Mouse (Mus musculus): ENCODE data around the gene Suv39h1. TPM values are rescaled to one million over a fixed set of nuclear protein-coding genes. Genes with fewer than 3 reads are reported as not detected.
"Not testable (repeated sequence)": the region's sequence is repeated elsewhere in the genome, so short reads cannot be mapped to it uniquely, and the experiment has no call there.

Suv39h1 gene
- polyA plus RNA-seq, 1 experiment from 2014 or later, result 40.2 TPM

DNA sequence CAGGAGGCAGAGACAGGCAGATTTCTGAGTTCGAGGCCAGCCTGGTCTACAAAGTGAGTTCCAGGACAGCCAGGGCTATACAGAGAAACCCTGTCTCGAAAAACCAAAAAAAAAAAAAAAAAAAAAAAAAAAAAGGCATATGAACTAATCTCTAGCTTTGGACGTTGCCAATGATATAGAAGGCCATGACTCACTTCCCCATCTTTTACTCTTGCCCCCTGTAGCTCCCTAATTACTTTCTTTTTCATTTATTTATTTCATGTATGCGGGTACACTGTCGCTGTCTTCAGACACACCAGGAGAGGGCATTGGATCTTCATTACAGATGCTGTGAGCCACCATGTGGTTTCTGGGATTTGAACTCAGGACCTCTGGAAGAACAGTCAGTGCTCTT is 16.4 kb upstream of the Suv39h1 start:
- not testable (repeated sequence) for H3K27me3 ChIP-seq; H3K36me3 ChIP-seq; H3K4me3 ChIP-seq (replicated peaks); DNase-seq; ATAC-seq (ENCODE audit: low read depth); H3K9ac ChIP-seq; H3K9me3 ChIP-seq (replicated peaks)
- peaks cover 12% of the 10 kb centered on the region for H3K4me1 ChIP-seq (replicated peaks)
- H3K4me2 ChIP-seq, result peak overlapping the region; percentile 55; the same call in 1 of the 2 replicates
- 58% methylated on average over 4 of the region's 5 CpGs for WGBS (ENCODE audit: insufficient replicate concordance)
- H3K27ac ChIP-seq, result peak overlapping the region; percentile 66; the same call in 1 of the 2 replicates

DNA sequence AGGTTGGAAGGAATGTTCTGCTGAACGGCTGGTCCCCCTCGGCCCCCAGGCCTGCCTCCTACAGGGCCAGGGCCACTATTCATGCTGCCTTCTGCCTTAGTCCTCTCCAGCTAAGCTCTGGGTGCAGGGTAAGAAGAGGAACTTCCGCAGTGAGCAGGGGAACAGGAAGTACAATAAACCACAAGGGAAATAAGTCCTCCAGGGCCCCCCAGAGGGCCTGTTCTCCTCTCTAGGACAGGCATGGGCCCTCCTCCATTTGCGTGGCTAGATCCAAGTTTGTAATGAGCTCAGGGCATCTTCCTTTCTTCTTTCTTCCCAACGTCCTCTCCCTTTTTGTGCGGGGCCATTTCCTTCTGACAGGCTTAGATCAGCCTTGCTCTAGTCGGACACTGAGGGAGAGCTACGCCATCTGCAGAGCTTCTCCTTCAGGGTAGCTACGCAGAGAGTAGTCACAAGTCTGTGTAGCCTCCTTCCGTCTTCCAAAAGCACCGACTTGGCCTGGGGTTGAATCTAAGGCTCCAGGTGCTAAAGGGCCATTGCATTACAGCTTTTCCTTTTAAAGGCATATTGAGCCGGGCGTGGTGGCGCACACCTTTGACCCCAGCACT is 15.9 kb upstream of the Suv39h1 start, which contains the start of gene Was:
Gene Was, minus strand, starts transcription at position 153 of the 608 bp plus-strand sequence.
- Histone ChIP-seq H3K4me3 (replicated peaks) (peak within 1 kb of the TSS; percentile 47), H3K4me2 (peak within 1 kb of the TSS; percentile 55), H3K4me1 (replicated peaks) (peaks cover 9% of the 10 kb centered on the region), H3K9me3 (replicated peaks) (no peaks in the 10 kb centered on the region), H3K9ac (peak within 1 kb of the TSS; percentile 59), H3K27ac (peak within 1 kb of the TSS; percentile 66), H3K36me3 (no peaks in the 10 kb centered on the region), H3K27me3 (no peaks in the 10 kb centered on the region)
- peak; percentile 5 for DNase-seq
- WGBS (ENCODE audit: insufficient replicate concordance), result 39% methylated on average over 14 of the region's 14 CpGs
- ATAC-seq (ENCODE audit: low read depth), result peak; percentile 77

DNA sequence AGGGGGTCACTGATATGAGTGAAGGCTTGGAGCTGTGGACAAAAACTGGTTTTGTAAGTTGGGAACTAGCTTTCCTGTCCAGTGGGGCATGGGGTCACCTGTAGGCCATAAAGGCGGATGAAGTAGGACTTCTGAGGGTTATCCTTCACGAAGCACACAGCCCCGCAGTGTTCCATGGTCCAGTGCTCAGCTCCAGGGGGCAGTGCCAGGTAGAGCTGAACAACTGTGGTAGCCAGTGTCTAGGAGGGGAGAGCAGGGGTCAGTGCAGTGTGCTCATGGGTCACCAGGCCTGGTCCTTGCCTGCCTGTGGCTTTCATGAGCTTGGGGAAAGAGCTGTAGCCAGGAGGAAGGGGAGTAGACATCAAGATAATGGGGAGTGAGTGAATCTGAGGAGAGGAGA is 15.2 kb upstream of the Suv39h1 start:
- Histone ChIP-seq H3K36me3 (no peaks in the 10 kb centered on the region), H3K4me2 (peak overlapping the region; percentile 55), H3K9ac (peak overlapping the region; percentile 59), H3K27me3 (no peaks in the 10 kb centered on the region), H3K4me1 (replicated peaks) (peaks cover 7% of the 10 kb centered on the region; the same call in 1 of the 2 replicates), H3K9me3 (replicated peaks) (no peaks in the 10 kb centered on the region), H3K4me3 (replicated peaks) (peak overlapping the region; percentile 47), H3K27ac (peak overlapping the region; percentile 66; the same call in 1 of the 2 replicates)
- DNase-seq (no peak), ATAC-seq (ENCODE audit: low read depth) (0 out of 2 replicates have a peak, but pooled peaks have one; percentile 31)
- WGBS (ENCODE audit: insufficient replicate concordance), result 39% methylated on average over 3 of the region's 3 CpGs

DNA sequence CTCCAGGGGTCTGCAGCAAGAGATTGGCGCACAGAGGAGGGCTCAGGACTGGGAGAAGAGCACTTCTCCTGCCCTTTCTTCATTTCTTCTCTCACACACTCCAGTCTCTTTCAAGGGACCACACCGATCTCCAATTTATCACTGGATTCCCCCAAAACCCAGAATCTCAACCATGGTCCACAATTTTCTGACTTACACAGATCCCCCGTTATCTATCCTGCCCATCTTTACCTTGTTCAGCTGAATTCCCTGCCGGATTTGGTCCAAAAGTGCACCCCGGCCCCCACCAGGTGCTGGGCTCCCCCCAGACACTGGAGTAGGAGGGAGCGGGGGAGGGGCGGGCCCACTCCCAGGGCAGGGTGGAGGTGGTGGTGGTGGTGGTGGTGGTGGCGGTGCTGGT is 11.1 kb upstream of the Suv39h1 start:
- no peak overlapping the region for H3K27ac ChIP-seq
- H3K4me1 ChIP-seq (replicated peaks), result peaks cover 6% of the 10 kb centered on the region; the same call in 1 of the 2 replicates
- no peaks in the 10 kb centered on the region for H3K36me3 ChIP-seq
- H3K9me3 ChIP-seq (replicated peaks), result no peaks in the 10 kb centered on the region
- no peak overlapping the region for H3K9ac ChIP-seq
- H3K4me2 ChIP-seq, result no peak overlapping the region
- 74% methylated on average over 8 of the region's 8 CpGs for WGBS (ENCODE audit: insufficient replicate concordance)
- H3K4me3 ChIP-seq (replicated peaks), result no peak overlapping the region
- DNase-seq (no peak), ATAC-seq (ENCODE audit: low read depth) (no peak)
- H3K27me3 ChIP-seq, result no peaks in the 10 kb centered on the region

DNA sequence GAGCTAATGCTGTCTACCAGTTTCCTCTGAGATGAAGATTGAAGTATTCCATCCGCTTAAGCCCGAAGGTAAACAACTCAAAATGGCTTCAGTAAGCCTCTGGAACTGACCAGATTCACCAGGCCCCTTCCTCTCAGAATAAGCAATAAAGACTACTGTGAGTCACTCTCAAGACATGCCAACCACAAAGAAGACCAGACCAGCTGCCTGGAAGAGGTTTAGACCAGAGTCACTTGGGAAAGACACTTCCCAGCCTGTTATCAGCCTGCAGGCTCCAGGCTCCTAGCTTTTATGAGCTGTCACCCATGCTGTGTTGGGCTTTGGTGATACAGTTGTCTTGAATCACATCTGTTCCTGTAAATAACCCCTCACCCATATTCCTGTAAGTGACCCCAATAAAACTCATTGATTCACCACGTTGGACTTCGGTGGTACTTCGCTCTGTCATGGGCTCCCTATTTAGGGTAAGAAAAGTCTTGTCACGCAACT is 10.3 kb upstream of the Suv39h1 start:
- Histone ChIP-seq H3K4me1 (replicated peaks) (peaks cover 3% of the 10 kb centered on the region; the same call in 1 of the 2 replicates), H3K4me3 (replicated peaks) (no peak overlapping the region), H3K27me3 (no peaks in the 10 kb centered on the region), H3K4me2 (no peak overlapping the region), H3K36me3 (no peaks in the 10 kb centered on the region), H3K9me3 (replicated peaks) (no peaks in the 10 kb centered on the region), H3K9ac (no peak overlapping the region), H3K27ac (no peak overlapping the region)
- WGBS (ENCODE audit: insufficient replicate concordance), result 79% methylated on average over 6 of the region's 6 CpGs
- ATAC-seq (ENCODE audit: low read depth), result no peak
- DNase-seq, result no peak

DNA sequence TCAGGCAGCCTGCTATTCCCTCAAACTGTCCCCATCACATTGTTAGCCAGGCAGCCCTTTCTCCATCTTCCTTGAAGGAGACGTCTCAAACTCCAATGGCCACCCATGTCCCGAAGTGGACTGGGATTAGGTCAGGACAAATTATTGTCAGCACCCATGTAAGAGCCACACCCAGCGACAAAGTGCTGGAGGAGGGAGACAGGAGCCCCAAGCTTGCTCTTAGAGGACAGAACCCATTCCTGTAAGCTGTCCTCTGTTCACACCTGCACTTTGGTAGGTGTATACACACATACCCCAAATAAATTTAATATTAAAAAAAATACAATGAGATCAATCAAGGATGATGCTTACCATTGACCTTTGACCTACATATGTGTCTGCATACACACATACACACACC is 544 bp upstream of the Suv39h1 start:
- Histone ChIP-seq H3K4me2 (peak overlapping the region; percentile 74), H3K9ac (peak overlapping the region; percentile 70), H3K4me3 (replicated peaks) (peak overlapping the region; percentile 56), H3K4me1 (replicated peaks) (peaks cover 24% of the 10 kb centered on the region), H3K36me3 (peaks cover 25% of the 10 kb centered on the region), H3K27ac (peak overlapping the region; percentile 90), H3K27me3 (no peaks in the 10 kb centered on the region), H3K9me3 (replicated peaks) (no peaks in the 10 kb centered on the region)
- WGBS (ENCODE audit: insufficient replicate concordance), result 33% methylated on average over 3 of the region's 3 CpGs
- ATAC-seq (ENCODE audit: low read depth), result no peak
- DNase-seq, result no peak

DNA sequence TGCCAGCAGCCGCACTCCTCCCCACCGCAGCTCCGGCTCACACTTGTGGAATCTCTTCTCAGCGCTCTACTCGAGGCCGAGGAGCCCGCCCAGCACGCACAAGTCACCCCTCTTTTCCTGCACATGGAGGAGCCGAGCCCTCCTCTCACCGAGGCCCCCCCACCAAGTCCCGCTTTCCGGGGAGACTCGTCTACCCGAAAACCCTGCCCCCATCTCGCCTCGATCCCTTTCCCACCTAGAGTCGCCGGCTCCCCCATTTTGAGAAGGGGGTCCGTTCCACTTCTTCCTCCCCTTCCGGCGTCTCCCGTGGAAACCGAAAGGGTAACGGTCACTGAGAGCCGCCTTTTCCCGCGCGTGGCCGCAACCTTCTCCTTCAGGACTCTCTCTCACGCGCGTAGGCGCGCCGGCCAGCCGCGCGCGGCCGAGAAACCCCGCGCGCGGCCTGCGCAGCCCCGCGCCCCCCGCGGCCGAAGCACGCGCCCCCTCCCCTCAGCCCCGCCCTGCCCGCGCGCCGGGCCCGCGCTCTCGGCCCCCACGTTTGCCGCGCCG is 605 bp downstream of the Suv39h1 start:
- H3K9ac ChIP-seq, result peak overlapping the region; percentile 85
- peak overlapping the region; percentile 84 for H3K27ac ChIP-seq
- H3K36me3 ChIP-seq, result peaks cover 36% of the 10 kb centered on the region
- H3K4me3 ChIP-seq (replicated peaks), result peak overlapping the region; percentile 79
- peak; percentile 52; the same call in 1 of the 2 replicates for ATAC-seq (ENCODE audit: low read depth)
- peak overlapping the region; percentile 65 for H3K4me2 ChIP-seq
- DNase-seq, result peak; percentile 20
- WGBS (ENCODE audit: insufficient replicate concordance), result 11% methylated on average over 39 of the region's 64 CpGs
- peaks cover 24% of the 10 kb centered on the region for H3K4me1 ChIP-seq (replicated peaks)
- no peaks in the 10 kb centered on the region for H3K9me3 ChIP-seq (replicated peaks)
- no peaks in the 10 kb centered on the region for H3K27me3 ChIP-seq

DNA sequence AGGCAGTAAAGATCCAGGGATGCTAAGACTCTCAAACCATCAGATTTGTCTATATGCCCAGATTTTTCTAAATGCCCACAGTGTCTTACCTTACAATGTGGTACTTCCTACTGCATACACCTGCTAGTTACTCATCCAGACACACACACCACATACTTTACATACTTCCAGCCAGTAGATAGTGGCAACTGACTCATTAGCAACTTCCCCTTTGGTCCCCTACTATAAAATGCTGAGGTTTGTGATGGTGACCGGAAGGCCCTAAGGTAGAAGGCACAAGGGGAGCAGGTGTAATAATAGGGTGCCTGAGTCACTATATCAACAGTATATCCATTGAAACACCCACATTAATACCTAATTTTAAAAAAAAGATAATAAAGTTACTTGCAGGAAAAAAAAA is 5.4 kb downstream of the Suv39h1 start:
- Histone ChIP-seq H3K4me1 (replicated peaks) (peaks cover 11% of the 10 kb centered on the region), H3K4me3 (replicated peaks) (no peak overlapping the region), H3K27me3 (no peaks in the 10 kb centered on the region), H3K36me3 (peaks cover 73% of the 10 kb centered on the region), H3K4me2 (no peak overlapping the region), H3K27ac (no peak overlapping the region), H3K9me3 (replicated peaks) (no peaks in the 10 kb centered on the region), H3K9ac (no peak overlapping the region)
- no peak for DNase-seq
- no peak for ATAC-seq (ENCODE audit: low read depth)
- WGBS (ENCODE audit: insufficient replicate concordance), result 89% methylated on average over 1 of the region's 1 CpGs

DNA sequence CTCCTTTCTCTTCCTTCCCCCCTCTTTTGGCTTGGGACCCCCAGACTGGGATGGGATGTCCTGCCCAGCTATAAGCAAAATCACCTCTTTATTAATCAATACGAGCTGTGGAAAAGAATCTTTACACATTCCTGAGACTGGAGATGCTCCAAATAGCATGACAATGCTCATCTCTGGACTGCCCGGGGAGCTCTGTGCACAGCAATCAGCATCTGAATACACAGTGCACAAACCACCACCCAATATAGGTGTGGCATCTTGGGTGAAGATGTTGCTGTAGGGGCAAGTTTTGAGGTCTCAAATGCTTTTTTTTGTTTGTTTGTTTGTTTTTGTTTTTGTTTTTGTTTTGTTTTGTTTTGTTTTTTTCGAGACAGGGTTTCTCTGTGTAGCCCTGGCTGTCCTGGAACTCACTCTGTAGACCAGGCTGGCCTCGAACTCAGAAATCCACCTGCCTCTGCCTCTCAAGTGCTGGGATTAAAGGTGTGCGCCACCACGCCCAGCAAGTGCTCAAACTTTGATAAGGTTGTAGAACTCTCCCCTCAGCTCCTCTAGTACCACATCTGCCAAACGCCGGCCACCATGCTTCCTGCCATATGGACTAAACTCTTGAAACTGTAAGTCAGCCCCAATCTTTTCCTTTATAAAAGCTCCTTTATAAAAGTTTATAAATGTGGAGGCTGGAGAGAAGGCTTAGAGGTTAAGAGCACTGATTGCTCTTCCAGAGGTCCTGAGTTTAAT is 23.3 kb downstream of the Suv39h1 start:
- DNase-seq; H3K27ac ChIP-seq; H3K36me3 ChIP-seq; H3K9ac ChIP-seq; H3K4me1 ChIP-seq (replicated peaks); H3K4me2 ChIP-seq; H3K4me3 ChIP-seq (replicated peaks); H3K27me3 ChIP-seq; ATAC-seq (ENCODE audit: low read depth); H3K9me3 ChIP-seq (replicated peaks): not testable (repeated sequence)
- 57% methylated on average over 8 of the region's 8 CpGs for WGBS (ENCODE audit: insufficient replicate concordance)

DNA sequence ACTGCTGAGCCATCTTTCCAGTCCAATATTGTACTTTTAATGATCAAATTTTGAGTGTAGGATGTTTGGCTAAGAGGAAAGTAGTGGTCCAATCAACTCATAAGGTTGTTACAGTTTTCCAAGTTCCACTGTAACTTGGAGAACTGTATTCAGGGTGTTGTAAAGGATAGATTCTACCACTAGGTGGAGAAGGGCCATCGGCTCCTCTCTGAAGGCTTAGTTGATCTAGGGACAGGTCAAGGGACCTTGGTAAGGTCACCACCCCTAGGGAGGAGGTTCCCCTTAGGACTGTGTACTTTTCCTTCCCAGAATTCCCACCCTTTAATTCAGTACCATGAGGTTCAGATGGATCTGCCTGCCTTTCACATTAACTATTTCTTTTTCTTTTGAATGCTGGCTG is 41.6 kb downstream of the Suv39h1 start:
- Histone ChIP-seq H3K27ac (no peak overlapping the region), H3K27me3 (no peaks in the 10 kb centered on the region), H3K36me3 (no peaks in the 10 kb centered on the region), H3K4me2 (no peak overlapping the region), H3K9me3 (replicated peaks) (no peaks in the 10 kb centered on the region), H3K9ac (no peak overlapping the region), H3K4me1 (replicated peaks) (no peaks in the 10 kb centered on the region), H3K4me3 (replicated peaks) (no peak overlapping the region)
- no peak for ATAC-seq (ENCODE audit: low read depth)
- no peak for DNase-seq
- 30% methylated on average over 1 of the region's 1 CpGs for WGBS (ENCODE audit: insufficient replicate concordance)

DNA sequence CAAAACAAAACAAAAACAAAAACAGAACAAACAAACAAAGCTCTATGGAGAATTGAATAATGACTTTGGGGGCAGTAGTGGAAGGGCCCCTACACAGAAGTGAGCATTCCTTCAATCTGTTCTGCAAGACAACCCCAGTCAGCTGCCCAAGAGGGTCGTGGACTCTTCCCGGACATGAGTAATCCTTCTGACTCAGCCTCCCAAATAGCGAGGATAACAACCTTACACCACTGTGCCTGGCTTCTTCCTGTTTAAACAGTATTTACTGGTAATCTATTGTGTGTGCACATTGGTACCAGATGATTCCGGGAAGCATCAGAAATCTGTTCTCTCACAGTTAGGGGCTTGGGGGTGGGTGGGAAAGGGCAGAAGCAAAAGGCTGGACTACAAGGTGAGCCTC is 47.7 kb downstream of the Suv39h1 start:
- no peaks in the 10 kb centered on the region for H3K27me3 ChIP-seq
- H3K4me1 ChIP-seq (replicated peaks), result no peaks in the 10 kb centered on the region
- WGBS (ENCODE audit: insufficient replicate concordance), result 45% methylated on average over 4 of the region's 4 CpGs
- no peak for ATAC-seq (ENCODE audit: low read depth)
- no peak for DNase-seq
- no peaks in the 10 kb centered on the region for H3K36me3 ChIP-seq
- H3K4me3 ChIP-seq (replicated peaks), result no peak overlapping the region
- no peak overlapping the region for H3K27ac ChIP-seq
- no peaks in the 10 kb centered on the region for H3K9me3 ChIP-seq (replicated peaks)
- no peak overlapping the region for H3K9ac ChIP-seq
- H3K4me2 ChIP-seq, result no peak overlapping the region

All from liver, embryonic 13.5 days (tissue).